Mouse (Mus musculus): ENCODE measurements at regions not wholly inside any gene's neighbourhood (a gene's known extent, or its start where the extent isn't known, plus 50 kb on each side); places are given as distances from the start of the nearest gene placed in this dataset.

DNA sequence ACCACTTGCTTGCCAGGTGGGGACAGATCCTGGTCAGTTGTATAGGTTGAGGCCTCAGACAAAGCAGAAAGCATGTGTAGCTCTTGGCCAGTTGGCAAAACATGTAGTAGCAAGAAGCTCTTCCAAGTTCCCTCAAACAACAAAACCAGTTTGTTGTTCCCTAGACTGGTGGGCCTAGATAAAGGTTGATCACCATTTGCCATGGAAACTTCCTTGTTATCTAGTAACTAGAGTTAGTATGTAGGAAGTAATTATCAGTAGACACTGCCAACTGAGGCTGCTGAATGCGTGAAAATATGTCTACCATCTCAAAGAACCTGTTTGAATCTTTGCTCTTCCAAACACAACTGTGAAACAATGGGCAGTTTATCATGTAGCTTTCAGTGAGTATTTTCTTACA is 1098.7 kb downstream of the Pcdh18 start:
- WGBS = 89% methylated on average over 1 of the region's 1 CpGs
- H3K4me3 ChIP-seq (ENCODE audit: low read length) = no peak overlapping the region
- ATAC-seq = no peak

DNA sequence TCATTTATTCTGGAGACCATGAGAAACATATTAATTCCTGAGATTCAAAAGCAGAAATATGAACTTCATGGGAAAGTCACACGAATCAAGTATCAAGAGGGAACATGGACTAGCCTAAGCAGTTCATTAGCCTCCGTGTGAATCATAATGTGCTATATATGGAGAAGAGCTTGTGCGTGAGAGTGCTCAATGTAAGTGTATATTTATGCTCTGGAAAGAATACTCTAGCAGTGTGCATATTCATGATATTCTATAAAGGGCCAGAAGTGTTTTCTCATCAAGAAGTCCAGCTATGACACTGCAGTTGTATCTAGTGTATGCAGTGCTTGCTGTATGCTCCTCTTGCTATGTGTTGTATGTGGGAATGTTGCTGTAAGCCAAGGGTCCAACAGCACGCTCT is 1102.0 kb downstream of the Pcdh18 start:
- Histone ChIP-seq H3K9ac (replicated peaks; ENCODE audit: low read length) (no peak overlapping the region), H3K4me3 (ENCODE audit: low read length) (no peak overlapping the region), H3K36me3 (ENCODE audit: insufficient read depth, low read length) (no peaks in the 10 kb centered on the region), H3K27ac (no peak overlapping the region), H3K4me1 (ENCODE audit: insufficient read depth, low read length) (no peaks in the 10 kb centered on the region), H3K27me3 (ENCODE audit: insufficient read depth, low read length) (no peaks in the 10 kb centered on the region), H3K9me3 (ENCODE audit: low read length) (no peaks in the 10 kb centered on the region), H3K4me2 (ENCODE audit: low read depth, low read length) (no peak overlapping the region)
- 83% methylated on average over 4 of the region's 4 CpGs for WGBS
- TF ChIP-seq CTCF (IDR thresholded peaks at IDR 0.05; ENCODE audit: low read depth) = no peak
- DNase-seq (ENCODE audit: low spot score) (no peak), ATAC-seq (no peak)

More for the DNA sequence above, 1098.7 kb downstream of the Pcdh18 start:
- no peak for TF ChIP-seq CTCF (IDR thresholded peaks at IDR 0.05; ENCODE audit: low read depth)
- Histone ChIP-seq H3K9ac (replicated peaks; ENCODE audit: low read length) (no peak overlapping the region), H3K27ac (no peak overlapping the region), H3K9me3 (ENCODE audit: low read length) (no peaks in the 10 kb centered on the region), H3K27me3 (ENCODE audit: insufficient read depth, low read length) (no peaks in the 10 kb centered on the region), H3K36me3 (ENCODE audit: insufficient read depth, low read length) (no peaks in the 10 kb centered on the region), H3K4me2 (ENCODE audit: low read depth, low read length) (no peak overlapping the region), H3K4me1 (ENCODE audit: insufficient read depth, low read length) (no peaks in the 10 kb centered on the region)
- DNase-seq (ENCODE audit: low spot score) = no peak

DNA sequence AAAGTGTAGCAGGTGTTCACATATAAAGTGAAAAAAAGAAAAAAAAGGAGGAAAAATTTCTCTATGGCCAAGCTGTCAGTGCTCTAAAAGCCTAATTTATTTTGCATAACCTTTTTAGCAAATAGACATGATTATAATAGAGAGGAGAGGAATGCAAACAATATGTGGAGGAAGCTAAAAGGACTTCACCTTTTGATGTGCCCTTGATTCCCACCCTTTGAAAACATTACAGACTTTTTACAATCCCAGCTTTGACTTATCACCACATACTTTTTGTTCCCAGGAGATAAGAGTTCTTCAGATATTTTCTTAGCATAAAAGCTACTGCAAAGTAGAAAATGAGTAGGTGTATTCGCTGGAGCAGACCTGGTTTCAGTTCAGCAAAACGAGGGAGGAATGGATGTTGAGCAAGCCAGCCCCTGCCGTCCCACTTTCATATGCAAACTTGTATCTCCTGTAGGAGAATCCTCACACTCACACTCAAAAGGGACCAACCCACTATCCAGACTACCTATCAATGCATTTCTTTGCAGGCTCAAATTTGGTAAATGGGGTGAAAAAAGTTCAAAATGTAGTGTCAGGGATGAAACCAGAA is 1125.1 kb downstream of the Pcdh18 start:
- H3K4me3 ChIP-seq (ENCODE audit: low read length) = no peak overlapping the region
- ATAC-seq (no peak), DNase-seq (ENCODE audit: low spot score) (no peak)
- H3K9me3 ChIP-seq (ENCODE audit: low read length) = no peaks in the 10 kb centered on the region
- no peak overlapping the region for H3K9ac ChIP-seq (replicated peaks; ENCODE audit: low read length)
- no peak overlapping the region for H3K27ac ChIP-seq
- H3K27me3 ChIP-seq (ENCODE audit: insufficient read depth, low read length) = no peaks in the 10 kb centered on the region
- WGBS = 42% methylated on average over 3 of the region's 3 CpGs
- no peak for TF ChIP-seq CTCF (IDR thresholded peaks at IDR 0.05; ENCODE audit: low read depth)
- H3K4me2 ChIP-seq (ENCODE audit: low read depth, low read length) = no peak overlapping the region
- no peaks in the 10 kb centered on the region for H3K36me3 ChIP-seq (ENCODE audit: insufficient read depth, low read length)
- H3K4me1 ChIP-seq (ENCODE audit: insufficient read depth, low read length) = no peaks in the 10 kb centered on the region

DNA sequence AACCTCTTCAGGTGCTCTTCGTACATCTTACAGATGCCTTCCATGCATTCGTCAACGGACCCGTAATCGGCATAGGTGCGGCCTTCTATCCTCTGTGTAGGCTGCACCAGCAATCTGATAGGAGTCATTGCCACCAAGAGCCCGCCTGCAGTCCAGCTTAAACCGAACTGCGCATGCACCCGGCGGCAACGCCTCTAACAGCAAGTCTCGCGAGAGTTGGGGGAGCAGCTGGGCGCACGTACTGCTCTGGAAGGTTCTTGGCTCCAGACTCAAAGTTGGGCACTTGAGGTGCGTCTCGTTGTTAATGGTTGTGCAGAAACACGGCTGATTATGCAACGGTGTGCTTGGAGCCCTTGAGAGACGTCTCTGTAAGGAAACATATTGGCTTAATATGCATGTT is 1148.2 kb downstream of the Pcdh18 start:
- Histone ChIP-seq H3K4me1 (ENCODE audit: insufficient read depth, low read length) (no peaks in the 10 kb centered on the region), H3K9ac (replicated peaks; ENCODE audit: low read length) (no peak overlapping the region), H3K27me3 (ENCODE audit: insufficient read depth, low read length) (no peaks in the 10 kb centered on the region), H3K4me2 (ENCODE audit: low read depth, low read length) (no peak overlapping the region), H3K9me3 (ENCODE audit: low read length) (no peaks in the 10 kb centered on the region), H3K27ac (no peak overlapping the region), H3K36me3 (ENCODE audit: insufficient read depth, low read length) (no peaks in the 10 kb centered on the region), H3K4me3 (ENCODE audit: low read length) (no peak overlapping the region)
- TF ChIP-seq CTCF (IDR thresholded peaks at IDR 0.05; ENCODE audit: low read depth) = no peak
- WGBS = 94% methylated on average over 21 of the region's 21 CpGs
- DNase-seq (ENCODE audit: low spot score) = no peak
- no peak for ATAC-seq

DNA sequence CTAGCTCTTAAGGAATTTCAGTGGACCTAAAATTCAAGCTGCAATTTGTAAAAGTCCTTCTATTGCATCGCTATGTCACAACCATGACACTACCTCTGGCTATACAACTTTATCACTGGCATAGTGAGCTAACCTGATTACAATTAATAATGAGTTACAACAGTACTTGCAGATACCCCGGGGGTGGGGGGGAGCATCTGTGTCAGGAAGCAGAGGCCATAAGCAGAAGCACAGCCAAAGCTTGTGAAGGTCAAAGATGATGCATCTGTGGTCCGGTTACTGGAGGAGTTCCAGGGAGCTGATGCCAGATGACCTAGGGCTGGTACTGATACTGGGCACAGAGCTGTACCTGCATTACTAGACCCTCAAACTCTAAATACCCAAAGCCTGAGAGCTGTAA is 1152.3 kb downstream of the Pcdh18 start:
- Histone ChIP-seq H3K36me3 (ENCODE audit: insufficient read depth, low read length) (no peaks in the 10 kb centered on the region), H3K4me2 (ENCODE audit: low read depth, low read length) (no peak overlapping the region), H3K27ac (no peak overlapping the region), H3K4me3 (ENCODE audit: low read length) (no peak overlapping the region), H3K4me1 (ENCODE audit: insufficient read depth, low read length) (no peaks in the 10 kb centered on the region), H3K9me3 (ENCODE audit: low read length) (no peaks in the 10 kb centered on the region), H3K9ac (replicated peaks; ENCODE audit: low read length) (no peak overlapping the region), H3K27me3 (ENCODE audit: insufficient read depth, low read length) (no peaks in the 10 kb centered on the region)
- ATAC-seq = no peak
- no peak for TF ChIP-seq CTCF (IDR thresholded peaks at IDR 0.05; ENCODE audit: low read depth)
- no peak for DNase-seq (ENCODE audit: low spot score)
- 68% methylated on average over 3 of the region's 3 CpGs for WGBS

DNA sequence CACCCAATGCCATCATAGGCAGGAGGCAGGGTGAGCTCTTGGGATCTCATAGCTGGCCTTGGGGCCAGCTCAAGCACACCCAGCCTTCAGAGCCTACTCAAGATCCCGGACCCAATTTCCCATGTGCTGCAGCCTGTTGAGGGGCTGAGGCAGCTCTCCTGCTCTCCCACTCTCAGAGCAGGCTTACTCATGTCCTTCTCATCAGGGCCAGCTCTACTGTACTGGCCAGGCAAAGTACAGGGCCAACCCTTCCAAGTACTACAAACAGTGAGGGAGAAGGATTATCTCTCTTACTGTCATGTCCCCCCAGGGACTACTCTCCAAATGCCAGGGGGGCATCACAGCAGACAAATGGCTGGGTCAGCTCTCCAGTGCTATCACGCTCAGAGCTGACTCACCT is 1169.8 kb downstream of the Pcdh18 start:
- H3K9ac ChIP-seq (replicated peaks; ENCODE audit: low read length) = no peak overlapping the region
- H3K4me2 ChIP-seq (ENCODE audit: low read depth, low read length) = no peak overlapping the region
- no peak for ATAC-seq
- no peaks in the 10 kb centered on the region for H3K4me1 ChIP-seq (ENCODE audit: insufficient read depth, low read length)
- no peaks in the 10 kb centered on the region for H3K36me3 ChIP-seq (ENCODE audit: insufficient read depth, low read length)
- H3K27ac ChIP-seq = no peak overlapping the region
- no peak for TF ChIP-seq CTCF (IDR thresholded peaks at IDR 0.05; ENCODE audit: low read depth)
- no peak overlapping the region for H3K4me3 ChIP-seq (ENCODE audit: low read length)
- no peak for DNase-seq (ENCODE audit: low spot score)
- no peaks in the 10 kb centered on the region for H3K27me3 ChIP-seq (ENCODE audit: insufficient read depth, low read length)
- no peaks in the 10 kb centered on the region for H3K9me3 ChIP-seq (ENCODE audit: low read length)
- 92% methylated on average over 2 of the region's 2 CpGs for WGBS

DNA sequence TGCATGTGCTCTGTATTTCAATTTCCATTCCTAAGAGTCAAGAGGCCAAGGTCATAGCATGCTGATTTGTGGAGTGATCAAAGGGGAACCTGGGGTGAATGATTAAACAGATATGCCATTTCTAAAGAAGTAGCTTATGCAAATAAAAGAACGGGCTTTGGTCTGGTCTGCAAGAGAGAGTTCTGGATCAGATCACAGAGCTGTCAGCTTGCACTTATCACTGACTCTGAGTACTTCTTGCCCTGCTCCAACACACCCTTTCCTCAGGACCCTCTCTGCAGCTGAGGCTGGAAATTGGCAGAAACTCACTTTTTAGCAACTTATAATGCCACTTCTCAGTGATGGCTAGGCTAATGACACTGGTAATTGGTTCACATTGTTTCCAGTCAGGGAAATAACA is 1171.0 kb downstream of the Pcdh18 start:
- ATAC-seq (no peak), DNase-seq (ENCODE audit: low spot score) (no peak)
- no peaks in the 10 kb centered on the region for H3K27me3 ChIP-seq (ENCODE audit: insufficient read depth, low read length)
- H3K36me3 ChIP-seq (ENCODE audit: insufficient read depth, low read length) = no peaks in the 10 kb centered on the region
- H3K4me3 ChIP-seq (ENCODE audit: low read length) = no peak overlapping the region
- H3K4me2 ChIP-seq (ENCODE audit: low read depth, low read length) = no peak overlapping the region
- TF ChIP-seq CTCF (IDR thresholded peaks at IDR 0.05; ENCODE audit: low read depth) = no peak
- no peak overlapping the region for H3K27ac ChIP-seq
- no peaks in the 10 kb centered on the region for H3K4me1 ChIP-seq (ENCODE audit: insufficient read depth, low read length)
- WGBS = 13% methylated on average over 1 of the region's 1 CpGs
- no peak overlapping the region for H3K9ac ChIP-seq (replicated peaks; ENCODE audit: low read length)
- H3K9me3 ChIP-seq (ENCODE audit: low read length) = no peaks in the 10 kb centered on the region

Measured in hindbrain, postnatal 0 days (tissue).